Mouse (Mus musculus) brown adipose tissue, adult 24 weeks (tissue): ENCODE data around the gene Cdkal1. TPM values are rescaled to one million over a fixed set of nuclear protein-coding genes. Genes with fewer than 3 reads are reported as not detected.
A peak's percentile ranks its signal among the peaks of the same experiment; 100 is the strongest.

Experiments
- H3K27ac ChIP-seq: fragments of 200-500 bp; replicated peaks from 2 replicates; pipeline ENCODE4 v1.5.1; 2012; ENCODE audit warnings: low read depth, mild to moderate bottlenecking, low read length
- H3K4me1 ChIP-seq: fragments of 200-500 bp; 2 replicates; pipeline ENCODE4 v1.6.1; 2012; ENCODE audit warnings: low read length, mixed read lengths; ENCODE audit not compliant: control insufficient read depth, insufficient read depth, insufficient read length
- H3K4me3 ChIP-seq: fragments of 200-500 bp; 2 replicates; pipeline ENCODE4 v1.5.1; 2012; ENCODE audit warnings: low read depth, mild to moderate bottlenecking, low read length, moderate library complexity; ENCODE audit not compliant: insufficient read depth
- polyA plus RNA-seq: library from polyadenylated mRNA; stranded (reverse); fragments of >200 nt; gene quantifications from 2 replicates; pipeline ENCODE4 v1.2.4, GENCODE M21; 2012; ENCODE audit not compliant: missing spikeins, insufficient read depth, insufficient read length

Gene Cdkal1
- polyA plus RNA-seq, 1 experiment: 9.5 TPM

- Histone ChIP-seq H3K4me3 (no peak overlapping the region), H3K4me1 (0 out of 2 replicates have a peak, but pooled peaks cover 3% of the 10 kb centered on the region), H3K27ac (no peak overlapping the region)
Observed at GRCm38 (mm10) chr13:29371466-29371771, 484.1 kb downstream of the Cdkal1 start.

GRCm38 (mm10) chr13:29370731-29371465 lies 484.6 kb downstream of the Cdkal1 start:
- Histone ChIP-seq H3K27ac (no peak overlapping the region), H3K4me3 (no peak overlapping the region), H3K4me1 (0 out of 2 replicates have a peak, but pooled peaks cover 3% of the 10 kb centered on the region)

GRCm38 (mm10) chr13:29368806-29369205 lies 486.7 kb downstream of the Cdkal1 start:
- Histone ChIP-seq H3K27ac (no peak overlapping the region), H3K4me1 (0 out of 2 replicates have a peak, but pooled peaks cover 3% of the 10 kb centered on the region), H3K4me3 (no peak overlapping the region)

DNA sequence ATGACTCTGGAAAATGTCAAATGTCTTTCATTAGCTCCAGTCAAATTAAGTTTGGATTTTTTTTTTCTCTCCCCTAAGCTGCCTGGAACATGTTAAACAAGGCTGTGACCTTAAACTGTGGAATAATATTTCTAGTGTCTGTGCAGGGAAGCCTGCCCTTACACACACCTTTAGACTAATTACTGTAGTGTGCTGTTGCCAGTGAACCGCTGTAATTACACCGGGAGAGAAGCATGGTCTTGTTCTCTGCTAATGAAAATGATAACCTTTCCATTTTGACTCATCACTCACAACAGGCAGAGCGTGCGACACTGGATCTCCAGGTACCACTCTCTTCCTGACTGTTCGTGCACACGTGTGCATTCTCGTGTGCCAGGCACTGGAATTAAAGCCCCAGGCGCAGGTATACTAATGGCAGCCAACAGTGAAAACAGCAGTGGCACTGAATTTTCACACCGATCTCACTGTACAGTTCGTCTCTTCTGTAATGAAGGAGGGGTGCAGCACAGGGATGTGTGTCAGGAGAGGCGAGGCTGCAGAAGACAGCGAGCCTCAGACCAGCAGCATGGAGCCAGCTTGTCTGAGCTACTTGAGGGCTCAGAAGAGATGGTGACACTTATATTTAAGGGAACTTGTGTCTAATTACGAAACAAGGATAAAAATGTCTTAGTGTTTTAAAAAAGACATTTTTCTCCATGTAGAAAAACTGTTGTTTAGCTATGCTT lies 490.4 kb downstream of the Cdkal1 start:
- H3K4me1 ChIP-seq: peaks cover 3% of the 10 kb centered on the region; the same call in 1 of the 2 replicates
- H3K27ac ChIP-seq: no peak overlapping the region
- no peak overlapping the region for H3K4me3 ChIP-seq

DNA sequence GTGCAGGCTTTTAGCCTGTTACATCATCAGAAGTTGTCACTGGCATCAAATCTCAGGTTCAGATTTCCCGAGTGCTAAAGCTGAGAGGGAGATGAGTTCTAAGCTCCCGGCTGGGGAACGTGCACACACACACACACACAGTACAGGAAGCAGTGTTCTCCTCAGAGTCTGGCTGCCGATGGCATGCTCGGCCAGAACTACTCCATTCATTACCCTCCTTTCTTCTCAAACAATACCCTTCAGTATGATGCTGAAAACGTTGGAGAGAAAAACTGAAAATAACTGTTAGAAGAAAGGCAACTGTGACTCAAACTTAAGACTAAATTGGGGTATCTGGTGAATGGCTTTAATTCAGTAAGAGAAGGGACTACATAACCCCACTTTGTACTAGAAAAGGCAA lies 491.5 kb downstream of the Cdkal1 start:
- Histone ChIP-seq H3K4me1 (peaks cover 3% of the 10 kb centered on the region; the same call in 1 of the 2 replicates), H3K27ac (no peak overlapping the region), H3K4me3 (no peak overlapping the region)

DNA sequence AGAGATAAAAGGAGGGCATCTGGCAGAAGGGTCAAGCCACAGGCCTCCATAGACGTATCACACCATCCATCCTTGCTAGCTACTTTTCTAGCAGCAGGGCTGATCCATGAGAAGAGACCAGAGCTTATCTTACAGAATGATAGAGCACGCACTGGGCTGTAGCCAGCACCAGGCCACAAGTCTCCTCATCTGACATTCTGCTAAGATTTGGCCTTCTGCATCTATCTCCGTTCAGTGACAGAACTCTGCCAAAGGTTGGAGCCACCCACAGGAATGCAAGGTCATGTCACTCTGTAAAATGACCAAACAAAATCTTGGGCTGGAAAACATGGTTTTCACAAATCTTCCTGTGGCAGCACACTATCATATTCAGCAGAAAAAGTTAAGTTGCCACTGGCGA lies 493.6 kb downstream of the Cdkal1 start:
- Histone ChIP-seq H3K4me1 (peaks cover 5% of the 10 kb centered on the region), H3K4me3 (no peak overlapping the region), H3K27ac (peak overlapping the region; percentile 51; the same call in 1 of the 2 replicates)

DNA sequence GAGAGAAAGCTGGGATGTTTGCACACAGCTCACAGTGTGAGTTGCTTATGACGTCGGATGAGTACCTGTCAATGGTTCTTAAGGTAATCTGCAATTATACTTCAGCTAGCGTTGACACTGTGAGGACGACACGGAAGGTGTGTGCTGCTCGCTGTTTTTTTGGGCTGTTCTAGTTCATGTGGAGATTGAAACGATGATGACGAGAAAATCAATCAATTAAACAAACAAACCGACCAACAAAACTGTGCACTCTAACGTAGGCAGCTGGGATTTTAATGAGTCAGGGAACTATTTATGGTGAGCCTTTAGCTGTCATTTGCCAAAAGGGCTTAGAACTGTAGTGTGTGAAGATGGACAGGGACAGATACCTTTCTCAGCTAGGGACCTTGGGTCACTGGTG lies 494.6 kb downstream of the Cdkal1 start:
- peaks cover 10% of the 10 kb centered on the region for H3K4me1 ChIP-seq
- no peak overlapping the region for H3K4me3 ChIP-seq
- no peak overlapping the region for H3K27ac ChIP-seq

DNA sequence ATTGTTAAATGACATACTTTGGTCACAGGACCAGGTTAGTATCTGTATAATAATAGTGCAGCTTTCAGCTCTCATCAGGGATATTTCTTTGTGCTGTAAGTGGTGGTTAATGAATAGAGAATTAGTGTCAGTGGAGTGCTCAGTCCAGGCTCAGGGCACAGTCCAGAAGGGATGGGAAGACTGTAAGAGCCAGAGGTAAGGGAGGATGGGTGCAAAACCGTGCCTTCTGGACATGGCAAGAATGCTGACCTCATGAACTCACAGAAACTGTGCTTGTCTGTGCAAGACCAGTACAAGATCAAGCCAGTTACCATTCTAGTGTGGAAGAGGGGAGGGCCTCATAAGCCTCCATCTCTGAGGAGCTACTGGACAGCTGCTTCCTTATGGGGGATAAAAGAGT lies 496.1 kb downstream of the Cdkal1 start:
- Histone ChIP-seq H3K4me1 (peaks cover 16% of the 10 kb centered on the region), H3K4me3 (no peak overlapping the region), H3K27ac (no peak overlapping the region)

- H3K4me3 ChIP-seq: no peak overlapping the region
- peaks cover 16% of the 10 kb centered on the region for H3K4me1 ChIP-seq
- H3K27ac ChIP-seq: no peak overlapping the region
Observed at GRCm38 (mm10) chr13:29357483-29357882, 498.0 kb downstream of the Cdkal1 start.

- Histone ChIP-seq H3K27ac (peak overlapping the region; percentile 71), H3K4me3 (peak overlapping the region; percentile 9; the same call in 1 of the 2 replicates), H3K4me1 (peaks cover 13% of the 10 kb centered on the region)
Observed at GRCm38 (mm10) chr13:29356158-29356485, 499.4 kb downstream of the Cdkal1 start.

GRCm38 (mm10) chr13:29355484-29356157 lies 499.9 kb downstream of the Cdkal1 start:
- Histone ChIP-seq H3K4me1 (peaks cover 13% of the 10 kb centered on the region), H3K4me3 (peak overlapping the region; percentile 9; the same call in 1 of the 2 replicates), H3K27ac (peak overlapping the region; percentile 71)

DNA sequence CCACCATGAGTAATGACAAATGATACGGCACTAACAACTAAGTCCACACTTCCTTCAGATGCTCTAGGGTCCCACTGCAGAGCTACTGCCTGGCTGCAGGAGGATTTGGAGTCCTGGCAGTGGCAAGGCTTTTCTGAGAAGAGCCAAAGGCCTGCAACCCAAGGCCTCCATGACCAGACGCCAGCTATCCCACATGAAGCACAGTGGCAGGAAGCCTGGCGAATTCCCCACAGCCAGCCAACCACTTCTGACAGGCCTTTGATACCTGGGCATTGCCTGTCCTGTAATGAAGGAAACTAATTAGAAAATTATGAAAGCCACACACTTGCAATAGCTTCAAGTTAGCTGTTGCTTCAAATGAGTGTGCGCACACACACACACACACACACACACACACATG lies 500.5 kb downstream of the Cdkal1 start:
- 0 out of 2 replicates have a peak overlapping the region, but pooled peaks have one; percentile 16 for H3K27ac ChIP-seq
- peaks cover 13% of the 10 kb centered on the region for H3K4me1 ChIP-seq
- no peak overlapping the region for H3K4me3 ChIP-seq

DNA sequence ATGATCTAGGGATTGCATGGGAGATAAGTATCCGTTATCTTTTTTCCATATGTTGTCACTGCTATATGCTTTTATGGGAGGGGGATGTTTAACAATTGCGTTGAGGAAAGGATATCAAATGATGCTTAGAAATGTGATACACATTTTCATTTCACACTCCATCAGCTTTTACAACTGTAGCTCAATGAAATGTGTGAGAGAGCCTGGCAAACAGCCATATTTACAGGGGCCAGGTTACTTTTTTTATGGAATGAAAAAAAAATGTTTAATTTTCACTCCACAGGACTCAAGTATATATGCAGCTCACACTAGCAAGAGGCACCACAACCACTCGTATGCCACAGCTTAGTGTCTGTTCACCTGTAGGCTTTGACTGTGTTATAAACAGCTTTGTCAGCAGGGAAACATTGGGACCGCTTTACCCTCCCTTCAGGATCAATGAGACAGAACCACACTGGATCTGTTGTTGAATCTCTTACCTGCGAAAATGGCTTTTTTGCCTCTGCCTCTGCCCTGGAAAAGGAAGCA lies 501.5 kb downstream of the Cdkal1 start:
- Histone ChIP-seq H3K27ac (no peak overlapping the region), H3K4me3 (no peak overlapping the region), H3K4me1 (peaks cover 13% of the 10 kb centered on the region)

GRCm38 (mm10) chr13:29351023-29351684 lies 504.3 kb downstream of the Cdkal1 start:
- Histone ChIP-seq H3K4me3 (no peak overlapping the region), H3K27ac (no peak overlapping the region), H3K4me1 (peaks cover 7% of the 10 kb centered on the region)

DNA sequence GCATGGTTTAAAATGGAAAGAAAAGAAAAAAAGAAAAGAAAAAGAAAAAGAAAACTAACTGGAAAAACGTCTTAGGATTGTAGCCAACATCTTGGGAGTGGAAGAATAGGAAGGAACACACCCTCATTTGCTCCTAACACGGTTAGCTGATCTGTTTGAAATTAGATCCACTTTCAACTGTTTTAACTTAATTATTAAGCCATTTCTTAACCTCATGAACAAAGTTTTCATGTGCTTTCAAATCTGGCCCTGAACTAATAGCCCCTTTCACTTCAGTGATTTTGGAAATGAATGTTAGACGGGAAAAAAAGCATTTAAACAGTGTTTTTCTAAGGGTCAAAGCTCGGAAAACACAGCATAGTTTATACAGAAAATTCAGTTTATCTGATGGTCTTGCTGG lies 505.5 kb downstream of the Cdkal1 start:
- no peak overlapping the region for H3K27ac ChIP-seq
- H3K4me3 ChIP-seq: no peak overlapping the region
- no peaks in the 10 kb centered on the region; the same call in 1 of the 2 replicates for H3K4me1 ChIP-seq
